Mouse (Mus musculus) heart, postnatal 0 days (tissue): ENCODE results near the gene Klhl13.

ENCODE experiments used
- CTCF ChIP-seq: IDR thresholded peaks from 2 replicates; pipeline ENCODE4 v1.5.1; 2016; ENCODE audit warnings: antibody characterized with exemption, control low read depth, low read depth
- EP300 ChIP-seq: IDR thresholded peaks from 2 replicates; pipeline ENCODE4 v1.6.1; 2016; ENCODE audit warnings: antibody characterized with exemption, low read depth

DNA sequence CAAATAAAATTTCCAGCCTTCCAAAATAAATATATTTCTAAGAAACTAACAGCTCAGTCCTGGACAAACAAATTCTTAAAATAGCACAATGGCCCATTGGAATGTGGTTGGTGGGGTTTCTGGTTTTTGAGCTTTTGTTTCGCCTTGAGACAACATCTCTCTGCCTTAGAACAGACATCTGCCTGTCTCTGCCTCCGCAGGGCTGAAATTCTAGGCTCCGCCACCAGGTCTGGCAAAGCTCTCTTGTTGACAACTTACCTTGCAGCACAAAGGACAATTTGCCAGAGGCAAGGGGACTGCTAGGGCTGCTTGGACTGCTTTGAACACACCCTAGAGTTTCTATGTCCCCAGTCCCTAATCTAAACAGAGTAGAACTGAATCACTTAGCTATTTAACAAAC is 4.4 kb downstream of the Klhl13 start:
- no peak for TF ChIP-seq CTCF
- TF ChIP-seq EP300 = no peak
